Mouse (Mus musculus): ENCODE results near the gene Pax4.

Gene Pax4

GRCm38 (mm10) chr6:28396853-28397457 lies 52.2 kb downstream of the Pax4 start:
- no peak for DNase-seq (ENCODE audit: low spot score)

- DNase-seq (ENCODE audit: low spot score), result no peak
These were observed 52.9 kb downstream of the Pax4 start for GRCm38 (mm10) chr6:28396051-28396852.
